Mouse (Mus musculus) neural tube, embryonic 14.5 days (tissue): ENCODE measurements at regions not wholly inside any gene's neighbourhood (a gene's known extent, or its start where the extent isn't known, plus 50 kb on each side); places are given as distances from the start of the nearest gene placed in this dataset.

ENCODE experiments used
- ATAC-seq: fragments of 200-750 bp; cut with Nextera tagmentation; 2 replicates; pipeline ENCODE4 v1.8.0; 2017; ENCODE audit warnings: low read depth, mild to moderate bottlenecking, moderate TSS enrichment, moderate library complexity
- H3K27ac ChIP-seq: fragments of 300-500 bp; sonication (generic); 2 replicates; pipeline ENCODE4 v1.5.1; 2014; ENCODE audit warnings: low read depth, mild to moderate bottlenecking, control low read depth, low read length, moderate library complexity, mixed read lengths
- H3K27me3 ChIP-seq: fragments of 300-500 bp; sonication (generic); 2 replicates; pipeline ENCODE4 v1.6.1; 2014; ENCODE audit warnings: low read length; ENCODE audit not compliant: control insufficient read depth, insufficient read depth
- H3K36me3 ChIP-seq: fragments of 300-500 bp; sonication (generic); 2 replicates; pipeline ENCODE4 v1.6.1; 2014; ENCODE audit warnings: low read length, mixed read lengths; ENCODE audit not compliant: control insufficient read depth, insufficient read depth
- H3K4me1 ChIP-seq: fragments of 300-500 bp; sonication (generic); 2 replicates; pipeline ENCODE4 v1.6.1; 2014; ENCODE audit warnings: low read length; ENCODE audit not compliant: control insufficient read depth, insufficient read depth
- H3K4me2 ChIP-seq: fragments of 300-500 bp; sonication (generic); 2 replicates; pipeline ENCODE4 v1.6.1; 2014; ENCODE audit warnings: mild to moderate bottlenecking, low read depth, low read length, control low read depth
- H3K4me3 ChIP-seq: fragments of 300-500 bp; sonication (generic); 2 replicates; pipeline ENCODE4 v1.5.1; 2014; ENCODE audit warnings: low read depth, low read length, control low read depth, mixed read lengths
- H3K9ac ChIP-seq: fragments of 300-500 bp; sonication (generic); replicated peaks from 2 replicates; pipeline ENCODE4 v1.6.1; 2014; ENCODE audit warnings: low read depth, mild to moderate bottlenecking, control low read depth, low read length, mixed read lengths
- H3K9me3 ChIP-seq: fragments of 300-500 bp; sonication (generic); 2 replicates; pipeline ENCODE4 v1.6.1; 2016; ENCODE audit warnings: low read length; ENCODE audit not compliant: control insufficient read depth
- WGBS: fragments of 180-500 bp; shearing (Covaris S2); extraction: QIAGEN DNeasy Blood & Tissue Kit; methylation state at CpG from one replicate; pipeline ENCODE4 v1.1.7; 2014; 5-methylcytosine and 5-hydroxymethylcytosine counted together

DNA sequence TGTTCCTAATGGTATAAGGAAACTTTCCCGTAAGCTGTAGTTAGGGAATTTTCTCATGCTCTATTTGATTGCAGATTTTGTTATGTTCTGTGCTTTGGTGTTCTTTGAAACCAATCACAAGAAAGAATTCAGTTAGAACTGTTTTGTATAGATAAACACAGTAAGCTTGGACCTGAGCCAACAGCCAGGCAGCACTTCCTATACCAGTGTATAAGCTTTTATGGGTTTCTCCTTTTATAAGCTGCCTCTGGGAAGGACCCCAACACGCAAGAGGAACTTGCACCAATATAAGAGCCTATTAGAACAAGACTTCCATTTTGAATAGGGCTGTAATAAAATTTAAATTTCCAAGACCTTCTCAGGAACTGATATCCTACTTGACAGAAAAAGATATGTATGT is 347.2 kb downstream of the Ets1 start:
- no peak overlapping the region for H3K4me2 ChIP-seq
- no peaks in the 10 kb centered on the region for H3K9me3 ChIP-seq
- H3K36me3 ChIP-seq: no peaks in the 10 kb centered on the region
- H3K9ac ChIP-seq: no peak overlapping the region
- 68% methylated on average over 2 of the region's 2 CpGs for WGBS
- H3K4me3 ChIP-seq: no peak overlapping the region
- H3K27me3 ChIP-seq: no peaks in the 10 kb centered on the region
- ATAC-seq: no peak
- H3K4me1 ChIP-seq: no peaks in the 10 kb centered on the region
- H3K27ac ChIP-seq: no peak overlapping the region

DNA sequence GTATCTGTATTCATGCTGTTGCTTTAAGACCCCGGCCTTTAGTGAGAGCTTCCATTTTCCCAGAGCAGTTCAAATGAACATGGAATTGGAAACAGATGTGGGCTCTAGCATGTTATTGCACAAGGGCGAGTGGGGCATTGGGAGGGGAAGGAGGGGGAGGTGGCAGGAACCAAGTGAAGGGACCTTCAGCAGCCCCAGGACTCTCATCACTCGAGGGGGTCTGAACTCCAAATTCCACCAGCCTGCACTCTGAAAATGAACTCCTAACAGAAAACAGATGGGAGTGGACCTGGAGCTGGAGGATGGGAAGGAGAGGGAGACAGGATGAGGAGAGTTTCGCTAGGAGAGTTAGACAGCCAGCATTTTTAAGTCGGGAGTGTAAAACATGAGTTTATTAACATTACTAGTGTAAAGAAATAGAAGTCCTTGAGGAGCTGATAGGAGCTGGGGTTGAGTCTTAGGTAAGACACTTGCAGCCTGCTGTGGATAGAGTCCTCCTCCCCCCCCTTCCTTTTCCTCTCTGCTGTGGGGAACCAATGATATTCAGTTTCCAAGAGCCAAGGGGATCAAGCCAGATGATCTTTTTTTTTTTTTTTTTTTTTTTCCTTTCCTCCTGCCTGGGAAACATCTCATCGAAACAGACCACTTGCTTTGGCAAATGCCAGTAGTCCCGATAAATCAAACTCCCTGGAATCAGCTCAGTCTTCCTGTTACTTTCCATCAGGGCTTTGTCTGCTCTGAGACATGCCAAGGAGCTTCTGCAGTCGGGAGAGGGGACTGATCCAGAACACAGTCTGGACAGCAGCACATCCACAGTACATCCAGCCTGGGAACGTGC is 351.0 kb downstream of the Ets1 start:
- Histone ChIP-seq H3K27me3 (no peaks in the 10 kb centered on the region), H3K4me1 (no peaks in the 10 kb centered on the region), H3K9me3 (no peaks in the 10 kb centered on the region), H3K9ac (no peak overlapping the region), H3K4me2 (no peak overlapping the region), H3K4me3 (no peak overlapping the region), H3K27ac (no peak overlapping the region), H3K36me3 (no peaks in the 10 kb centered on the region)
- WGBS: 76% methylated on average over 9 of the region's 9 CpGs
- ATAC-seq: no peak

DNA sequence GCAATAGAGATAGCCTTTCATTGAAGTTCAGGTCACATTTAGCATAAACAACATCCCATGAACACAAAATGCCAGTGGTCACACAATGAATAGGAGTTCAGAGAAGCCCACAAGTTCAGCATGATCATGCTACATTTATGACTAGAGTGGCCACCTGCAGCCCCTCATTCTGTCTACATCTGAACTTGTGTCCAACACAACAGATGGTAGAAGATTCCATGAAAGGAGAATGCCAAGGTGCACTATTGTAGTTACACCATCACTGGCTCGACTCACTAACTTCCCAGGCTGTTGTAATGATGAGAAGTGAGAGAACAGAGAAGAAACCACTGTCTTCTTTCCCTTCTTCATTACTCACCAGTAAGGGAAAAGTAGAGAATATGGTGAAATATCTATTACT is 353.0 kb downstream of the Ets1 start:
- WGBS: 76% methylated on average over 1 of the region's 1 CpGs
- Histone ChIP-seq H3K9me3 (no peaks in the 10 kb centered on the region), H3K4me3 (no peak overlapping the region), H3K27ac (no peak overlapping the region), H3K27me3 (no peaks in the 10 kb centered on the region), H3K9ac (no peak overlapping the region), H3K36me3 (no peaks in the 10 kb centered on the region), H3K4me2 (no peak overlapping the region), H3K4me1 (no peaks in the 10 kb centered on the region)
- ATAC-seq: no peak

DNA sequence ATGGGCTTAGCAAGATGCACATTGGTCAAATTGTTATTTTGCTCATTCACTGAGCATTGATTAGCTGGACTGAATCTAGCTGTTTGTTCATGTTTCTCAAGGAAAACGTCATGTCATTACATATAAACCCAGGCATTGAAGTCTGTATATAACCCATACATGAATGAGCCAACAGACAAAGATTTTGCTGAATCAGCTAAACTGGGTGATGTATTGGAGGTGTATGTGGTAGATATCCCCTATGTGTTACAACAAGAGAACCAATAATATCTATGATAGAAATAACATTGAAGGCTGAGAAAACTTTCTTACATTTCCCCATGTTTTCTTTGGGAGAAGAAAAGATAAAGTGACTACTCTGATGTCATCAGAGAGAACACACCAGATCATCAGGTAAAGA is 362.3 kb downstream of the Ets1 start:
- H3K36me3 ChIP-seq: no peaks in the 10 kb centered on the region
- H3K4me2 ChIP-seq: no peak overlapping the region
- ATAC-seq: no peak
- no peak overlapping the region for H3K4me3 ChIP-seq
- H3K27ac ChIP-seq: no peak overlapping the region
- H3K27me3 ChIP-seq: no peaks in the 10 kb centered on the region
- H3K9me3 ChIP-seq: no peaks in the 10 kb centered on the region
- H3K4me1 ChIP-seq: no peaks in the 10 kb centered on the region
- WGBS: 80% methylated on average over 1 of the region's 1 CpGs
- no peak overlapping the region for H3K9ac ChIP-seq

DNA sequence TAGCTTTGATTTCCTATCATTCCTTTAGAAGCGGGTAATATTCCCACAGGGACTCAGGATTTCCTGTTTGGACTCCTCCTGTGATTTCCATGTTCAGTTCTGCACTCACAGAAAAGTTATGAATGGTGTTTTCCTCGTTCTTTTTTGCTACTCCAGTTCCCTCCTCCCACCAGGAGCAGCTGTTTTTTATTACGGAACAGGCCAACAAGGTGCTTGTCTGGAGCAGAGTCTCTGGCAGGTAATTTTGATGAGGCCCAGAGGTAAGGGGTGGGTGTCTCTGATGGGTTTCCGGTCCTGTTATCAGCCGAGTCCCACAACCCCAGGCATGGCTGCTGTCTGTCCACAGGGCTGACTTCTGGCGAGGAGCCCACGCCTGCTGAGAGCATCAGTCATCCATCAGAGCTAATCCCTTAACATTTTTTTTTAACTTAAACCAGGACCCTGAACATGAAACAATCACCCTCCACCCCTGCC is 364.7 kb downstream of the Ets1 start:
- Histone ChIP-seq H3K27ac (no peak overlapping the region), H3K4me2 (no peak overlapping the region), H3K36me3 (no peaks in the 10 kb centered on the region), H3K4me3 (no peak overlapping the region), H3K9ac (no peak overlapping the region), H3K9me3 (no peaks in the 10 kb centered on the region), H3K4me1 (no peaks in the 10 kb centered on the region), H3K27me3 (no peaks in the 10 kb centered on the region)
- no peak for ATAC-seq
- 68% methylated on average over 7 of the region's 7 CpGs for WGBS

DNA sequence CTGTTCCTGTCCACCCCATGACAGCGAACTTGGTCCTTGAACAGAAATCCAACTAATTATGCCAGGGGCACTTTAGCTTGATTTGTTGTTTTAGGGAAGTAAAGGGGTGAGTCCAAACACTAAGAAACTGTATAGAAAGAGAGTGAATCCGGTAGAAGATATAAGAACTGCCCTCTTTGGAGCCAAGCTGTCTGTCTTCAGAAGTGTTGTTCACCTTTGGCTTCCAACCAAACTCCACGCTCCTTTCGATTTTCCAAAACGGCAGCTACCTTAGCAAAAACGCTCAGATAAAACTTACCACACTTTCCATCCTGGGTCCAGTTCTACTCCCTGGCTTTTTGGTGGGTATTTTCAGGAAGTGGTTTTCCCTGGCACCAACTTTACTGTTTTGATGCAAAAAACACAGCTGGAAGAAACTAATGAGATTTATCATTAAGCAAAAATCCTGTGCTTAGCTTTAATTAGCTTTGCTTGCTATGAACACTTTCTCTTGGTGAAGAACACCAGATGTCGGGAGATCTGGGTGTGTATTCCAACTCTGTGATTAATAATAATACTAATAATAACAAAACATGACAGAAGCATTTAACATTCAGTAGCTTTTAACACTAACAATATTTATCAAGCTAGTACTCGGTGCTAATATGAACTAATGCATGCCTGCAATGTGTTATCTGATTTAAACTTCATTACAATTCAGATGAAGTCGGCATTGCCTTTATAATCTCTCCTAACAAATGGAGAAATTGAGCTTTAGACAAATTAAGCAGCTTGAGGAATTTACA is 365.3 kb downstream of the Ets1 start:
- no peak for ATAC-seq
- Histone ChIP-seq H3K27ac (no peak overlapping the region), H3K4me1 (no peaks in the 10 kb centered on the region), H3K9me3 (no peaks in the 10 kb centered on the region), H3K4me2 (no peak overlapping the region), H3K4me3 (no peak overlapping the region), H3K9ac (no peak overlapping the region), H3K36me3 (no peaks in the 10 kb centered on the region), H3K27me3 (no peaks in the 10 kb centered on the region)
- WGBS: 80% methylated on average over 9 of the region's 9 CpGs

DNA sequence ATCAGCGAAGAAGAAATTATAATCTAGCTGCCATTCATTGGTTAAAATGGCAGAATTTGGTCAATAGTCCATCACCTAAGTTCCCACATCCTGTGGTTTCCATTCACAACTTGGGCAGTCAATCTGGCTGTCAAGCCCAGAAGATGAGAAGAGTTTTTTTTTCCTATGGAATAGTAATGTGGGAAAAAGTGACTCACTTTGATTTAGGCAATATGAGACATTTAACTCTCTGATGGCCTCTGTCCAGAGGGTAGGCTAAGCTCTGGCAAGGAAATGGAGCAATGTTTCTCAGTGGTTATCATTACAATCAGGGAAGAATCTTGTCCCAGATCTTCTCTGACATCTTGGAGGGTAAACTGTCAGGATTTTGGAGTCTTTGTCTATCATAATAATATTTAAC is 367.9 kb downstream of the Ets1 start:
- H3K36me3 ChIP-seq: no peaks in the 10 kb centered on the region
- H3K27ac ChIP-seq: no peak overlapping the region
- no peaks in the 10 kb centered on the region for H3K27me3 ChIP-seq
- H3K4me2 ChIP-seq: no peak overlapping the region
- no peak overlapping the region for H3K9ac ChIP-seq
- H3K4me3 ChIP-seq: no peak overlapping the region
- no peaks in the 10 kb centered on the region for H3K9me3 ChIP-seq
- no peaks in the 10 kb centered on the region for H3K4me1 ChIP-seq
- no peak for ATAC-seq
- WGBS: 90% methylated on average over 1 of the region's 1 CpGs

DNA sequence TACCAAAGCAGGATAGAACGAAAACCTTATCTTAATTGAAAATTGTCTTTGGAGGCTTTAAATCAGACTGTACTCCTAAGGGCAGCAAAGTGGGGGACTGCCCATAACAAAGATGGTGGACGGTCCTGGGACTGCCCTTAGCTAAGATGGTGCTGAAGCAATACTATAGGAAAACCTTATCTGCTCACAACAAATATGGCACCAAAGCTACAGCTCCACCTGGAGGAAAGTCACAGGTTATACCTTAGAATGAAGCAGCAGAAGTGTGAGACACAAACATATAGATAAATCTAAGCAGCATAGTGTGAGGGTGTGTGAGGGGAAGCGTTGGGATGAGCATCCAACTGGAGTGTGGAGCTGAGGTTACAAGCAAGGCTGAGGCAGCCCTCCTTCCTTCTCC is 368.5 kb downstream of the Ets1 start:
- Histone ChIP-seq H3K27me3 (no peaks in the 10 kb centered on the region), H3K9me3 (no peaks in the 10 kb centered on the region), H3K27ac (no peak overlapping the region), H3K4me2 (no peak overlapping the region), H3K4me3 (no peak overlapping the region), H3K36me3 (no peaks in the 10 kb centered on the region), H3K9ac (no peak overlapping the region), H3K4me1 (no peaks in the 10 kb centered on the region)
- 93% methylated on average over 3 of the region's 3 CpGs for WGBS
- ATAC-seq: no peak

DNA sequence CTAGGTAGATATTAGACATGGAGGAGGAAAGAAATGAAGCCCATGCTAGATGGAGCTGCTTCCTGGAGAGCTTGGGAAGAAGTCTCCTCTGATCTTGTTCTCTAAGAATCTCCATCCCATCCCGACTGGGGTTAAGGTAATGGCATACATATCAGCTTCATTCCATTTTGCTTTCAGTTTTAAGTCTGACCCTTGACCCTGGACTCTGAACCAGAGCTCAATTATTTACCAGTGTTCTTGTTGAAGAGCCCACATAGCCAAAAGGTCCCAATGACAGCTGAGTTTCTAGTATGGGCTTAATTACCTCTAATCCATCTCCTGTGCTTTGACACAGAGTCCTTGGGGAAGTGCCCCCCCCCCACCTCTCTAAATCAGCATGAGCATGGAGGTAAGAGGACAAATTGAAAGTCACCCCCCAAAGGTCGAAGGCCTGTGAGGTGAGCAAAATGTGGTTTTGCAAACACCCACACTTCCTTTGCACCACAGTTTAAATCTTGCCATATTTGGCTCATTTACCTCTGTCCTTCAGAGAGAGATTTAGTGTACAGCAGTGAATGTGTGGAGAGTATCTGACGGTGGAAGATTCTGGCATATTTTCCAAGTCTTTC is 371.5 kb downstream of the Ets1 start:
- 77% methylated on average over 3 of the region's 3 CpGs for WGBS
- Histone ChIP-seq H3K9me3 (no peaks in the 10 kb centered on the region), H3K4me2 (no peak overlapping the region), H3K27ac (no peak overlapping the region), H3K4me1 (no peaks in the 10 kb centered on the region), H3K36me3 (no peaks in the 10 kb centered on the region), H3K9ac (no peak overlapping the region), H3K4me3 (no peak overlapping the region), H3K27me3 (no peaks in the 10 kb centered on the region)
- ATAC-seq: no peak
